Mouse (Mus musculus): ENCODE results near the gene Best3.

DNA sequence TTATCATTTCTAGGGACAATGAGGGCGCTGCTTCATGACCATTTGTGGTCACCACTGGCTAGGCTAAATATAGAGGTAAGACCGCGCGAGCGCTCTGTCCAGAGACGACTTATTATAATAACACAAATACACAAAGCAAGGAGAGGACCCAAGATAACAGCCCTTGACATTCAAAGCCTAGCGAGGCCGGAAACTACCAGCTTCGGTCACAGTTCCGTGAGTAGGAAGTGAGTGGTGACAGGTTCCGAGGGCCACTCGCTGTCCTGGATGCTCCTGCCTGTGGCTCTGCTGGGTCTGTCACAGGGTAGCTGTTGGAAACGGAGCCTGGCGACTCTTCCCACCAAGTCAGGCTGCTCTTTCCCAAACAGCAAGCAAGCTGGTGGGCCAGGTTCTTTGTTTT is 56.2 kb downstream of the Best3 start:
- no peak for TF ChIP-seq POLR2A (IDR thresholded peaks at IDR 0.05; ENCODE audit: insufficient read length, low read depth)
- TF ChIP-seq TCF12 (IDR thresholded peaks at IDR 0.05; ENCODE audit: insufficient read depth, poor library complexity, severe bottlenecking), result no peak

Measured in myocyte (in vitro differentiated cells).